Comparison of ENCODE assay signal across 13 mouse cellular contexts in the genomic region with DNA sequence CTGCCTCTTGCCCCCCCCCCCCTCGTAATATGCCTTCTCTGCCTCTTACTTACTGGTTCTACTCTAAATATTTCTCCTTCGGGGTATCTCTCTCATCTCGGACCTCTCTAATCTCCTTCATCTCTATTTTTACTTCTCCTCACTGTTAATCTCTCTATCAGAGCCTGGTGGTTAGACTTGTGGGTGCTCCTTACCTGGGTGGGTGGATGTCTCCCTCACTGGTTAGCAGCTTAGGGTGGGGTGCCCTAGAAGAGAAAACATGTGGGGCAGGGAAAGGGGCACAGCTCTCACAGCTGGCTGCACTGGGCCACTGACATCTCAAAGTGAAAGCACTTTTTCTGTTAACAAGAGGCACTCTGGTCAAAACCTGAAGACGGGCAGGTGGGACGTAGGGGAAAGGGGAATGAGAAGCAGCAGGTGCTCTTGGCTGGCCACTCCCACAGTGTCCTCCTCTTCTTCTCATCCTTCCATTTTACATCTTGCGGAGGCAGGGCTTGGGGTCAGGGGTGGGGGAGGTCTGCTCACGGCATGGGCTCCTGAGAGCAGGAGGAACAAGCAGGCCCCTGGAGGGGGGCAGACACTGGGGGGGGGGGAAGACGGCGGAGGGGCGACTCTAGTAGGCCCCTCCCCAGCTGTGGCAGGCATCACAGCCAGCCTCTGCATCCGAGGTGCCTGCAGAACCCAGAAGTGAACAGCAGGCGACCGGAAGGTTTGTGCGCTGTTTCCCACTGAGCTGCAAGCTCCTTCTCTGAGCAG. TPM values are rescaled to one million over a fixed set of nuclear protein-coding genes. Genes with fewer than 3 reads are reported as not detected.
DNase-seq lines count a peak whose midpoint lies in the region; ATAC-seq lines count a peak whose summit lies in the region.
"Had no signal": no experiment of that assay in that cellular context is flagged by ENCODE, and none has a peak within 500 bp of the region (broad histone marks: within the 10 kb centered on the region; RNA-seq: fewer than 3 reads in every experiment).

No protein-coding gene starts in this region.

- H3K27ac ChIP-seq in heart, embryonic 15.5 days: no peak overlapping the region
- H3K27ac ChIP-seq: embryonic facial prominence, embryonic 13.5 days; forebrain, embryonic 12.5 days; liver, embryonic 14.5 days had no signal

- H3K4me2 ChIP-seq in heart, embryonic 15.5 days: peak overlapping the region; percentile 27; the same call in 1 of the 2 replicates
- H3K4me2 ChIP-seq: embryonic facial prominence, embryonic 13.5 days; forebrain, embryonic 12.5 days had no signal

- no peaks in the 10 kb centered on the region for H3K36me3 ChIP-seq in heart, embryonic 15.5 days
- H3K36me3 ChIP-seq: embryonic facial prominence, embryonic 13.5 days; forebrain, embryonic 12.5 days had no signal

- intact Hi-C loops in heart, postnatal 36 days (cut with DNase I): no loop called here

- ATAC-seq in heart, embryonic 15.5 days (replicated peaks; ENCODE audit: insufficient number of reproducible peaks, insufficient read depth, low FRiP score, low read depth): no peak

- no peaks in the 10 kb centered on the region for H3K27me3 ChIP-seq in heart, embryonic 15.5 days
- H3K27me3 ChIP-seq: embryonic facial prominence, embryonic 13.5 days; forebrain, embryonic 12.5 days had no signal

- no peak overlapping the region for H3K4me3 ChIP-seq in heart, embryonic 15.5 days
- H3K4me3 ChIP-seq: embryonic facial prominence, embryonic 13.5 days; forebrain, embryonic 12.5 days had no signal

- no peaks in the 10 kb centered on the region for H3K9me3 ChIP-seq in heart, embryonic 15.5 days (replicated peaks)
- H3K9me3 ChIP-seq: embryonic facial prominence, embryonic 13.5 days; forebrain, embryonic 12.5 days had no signal

- 58% methylated on average over 14 of the region's 14 CpGs for WGBS in heart, embryonic 15.5 days

- no peaks in the 10 kb centered on the region for H3K4me1 ChIP-seq in heart, embryonic 15.5 days (replicated peaks)
- H3K4me1 ChIP-seq: embryonic facial prominence, embryonic 13.5 days; forebrain, embryonic 12.5 days had no signal

- H3K9ac ChIP-seq in heart, embryonic 15.5 days: no peak overlapping the region
- H3K9ac ChIP-seq: embryonic facial prominence, embryonic 13.5 days; forebrain, embryonic 12.5 days; liver, embryonic 14.5 days had no signal

- DNase-seq in heart, postnatal 36 days: no peak
- DNase-seq in lung, postnatal 36 days: peak; percentile 22
- DNase-seq in lung, postnatal 25 days (ENCODE audit: low spot score): no peak
- DNase-seq in induced T-regulatory cell, adult 2 months (ENCODE audit: low read depth): peak; percentile 86
- peak; percentile 43 to 71 for DNase-seq in thymus, postnatal 36 days
- no peak for DNase-seq in embryo, embryonic 10.5 days (ENCODE audit: low spot score)
- DNase-seq: cerebellum, postnatal 14 days; gastrocnemius, postnatal 36 days; right cerebral cortex, postnatal 4 days had no signal

RNA-seq across cellular contexts. Expression of a gene that starts 27.7 kb away (rescaled TPM):
- polyA plus RNA-seq in heart, embryonic 15.5 days (2015; fragmentation: Nextera tagmentation; extraction: Ambion mirVana): 0.48 and 0.82 TPM in 2 replicates
- under 1 TPM; 0.39 to 0.68 TPM for total RNA-seq in heart, postnatal 36 days (2021)

RNA-seq across cellular contexts. Expression of a gene that starts 54.2 kb away (rescaled TPM):
- polyA plus RNA-seq in heart, embryonic 15.5 days (2015; fragmentation: Nextera tagmentation; extraction: Ambion mirVana): 0.68 and 0.84 TPM in 2 replicates
- under 1 TPM; 0.94 to 0.98 TPM for total RNA-seq in heart, postnatal 36 days (2021)

Comparison
In these comparisons a context has a peak if more than half of its experiments do, and no peak if none do; other contexts are left out.
1. DNase-seq: peak in lung, postnatal 36 days (single experiment), induced T-regulatory cell, adult 2 months (single experiment) and thymus, postnatal 36 days (2 of 2); none in heart, postnatal 36 days (0 of 2), lung, postnatal 25 days (single experiment) and embryo, embryonic 10.5 days (single experiment).